Mouse (Mus musculus) frontal cortex, postnatal 25 days (tissue): Measurements from ENCODE around the gene Wdr20.

Source experiments
- DNase-seq, 2 experiments: peaks; one replicate each; pipeline ENCODE4 v3.0.0; 2022; ENCODE audit warnings: low spot score in 2 of 2

Wdr20 gene

GRCm38 (mm10) chr12:110777853-110778252 lies 40.1 kb downstream of the Wdr20 start:
- DNase-seq, result no peak

- DNase-seq, result no peak
Observed at GRCm38 (mm10) chr12:110779296-110779695, 41.6 kb downstream of the Wdr20 start.

GRCm38 (mm10) chr12:110781181-110781580 lies 43.4 kb downstream of the Wdr20 start:
- no peak for DNase-seq

GRCm38 (mm10) chr12:110782278-110782677 lies 44.5 kb downstream of the Wdr20 start:
- no peak for DNase-seq

GRCm38 (mm10) chr12:110784211-110784610 lies 46.5 kb downstream of the Wdr20 start:
- DNase-seq, result no peak

GRCm38 (mm10) chr12:110786243-110786642 lies 48.5 kb downstream of the Wdr20 start:
- no peak for DNase-seq

GRCm38 (mm10) chr12:110790580-110790979 lies 52.8 kb downstream of the Wdr20 start:
- no peak for DNase-seq

GRCm38 (mm10) chr12:110791026-110791425 lies 53.3 kb downstream of the Wdr20 start:
- no peak for DNase-seq

GRCm38 (mm10) chr12:110795035-110795434 lies 57.3 kb downstream of the Wdr20 start:
- no peak for DNase-seq

GRCm38 (mm10) chr12:110796748-110797147 lies 59.0 kb downstream of the Wdr20 start:
- no peak for DNase-seq

GRCm38 (mm10) chr12:110797202-110797601 lies 59.5 kb downstream of the Wdr20 start:
- DNase-seq, result no peak

GRCm38 (mm10) chr12:110797842-110798431 lies 60.2 kb downstream of the Wdr20 start:
- no peak for DNase-seq

- DNase-seq, result no peak
Observed at GRCm38 (mm10) chr12:110799226-110799625, 61.5 kb downstream of the Wdr20 start.

GRCm38 (mm10) chr12:110801876-110802464 lies 64.2 kb downstream of the Wdr20 start:
- DNase-seq, result no peak

- no peak for DNase-seq
Observed at GRCm38 (mm10) chr12:110802674-110803297, 65.0 kb downstream of the Wdr20 start.

GRCm38 (mm10) chr12:110804261-110804660 lies 66.5 kb downstream of the Wdr20 start:
- DNase-seq, result no peak

GRCm38 (mm10) chr12:110806301-110806970 lies 68.7 kb downstream of the Wdr20 start:
- DNase-seq, result peak in 1 of 2 experiments; percentile 29

GRCm38 (mm10) chr12:110808430-110808829 lies 70.7 kb downstream of the Wdr20 start:
- DNase-seq, result no peak

- DNase-seq, result no peak
Observed at GRCm38 (mm10) chr12:110808848-110809247, 71.1 kb downstream of the Wdr20 start.

- no peak for DNase-seq
Observed at GRCm38 (mm10) chr12:110813132-110813531, 75.4 kb downstream of the Wdr20 start.

GRCm38 (mm10) chr12:110813624-110814023 lies 75.9 kb downstream of the Wdr20 start:
- DNase-seq, result no peak

GRCm38 (mm10) chr12:110814924-110815323 lies 77.2 kb downstream of the Wdr20 start:
- no peak for DNase-seq

GRCm38 (mm10) chr12:110816833-110817232 lies 79.1 kb downstream of the Wdr20 start:
- DNase-seq, result no peak
